Mouse (Mus musculus) hematopoietic stem cell, adult 5-6 weeks (primary cell): ENCODE results near the gene Gm10563. TPM values are rescaled to one million over a fixed set of nuclear protein-coding genes. Genes with fewer than 3 reads are reported as not detected.
"Not testable (repeated sequence)": the region's sequence is repeated elsewhere in the genome, so short reads cannot be mapped to it uniquely, and the experiment has no call there.

ENCODE experiments used
- ATAC-seq, 2 experiments: fragments of 125-278 bp in 1 of 2; replicated peaks in 1 of 2; 2 replicates each; pipeline ENCODE4 v1.8.0; 2016 to 2017; ENCODE audit warnings: inconsistent platforms in 2 of 2, mild to moderate bottlenecking in 2 of 2, moderate number of reproducible peaks in 2 of 2, low read depth in 1 of 2, moderate TSS enrichment in 1 of 2; ENCODE audit not compliant: low FRiP score in 2 of 2, poor library complexity in 2 of 2, severe bottlenecking in 2 of 2, insufficient read depth in 1 of 2, low TSS enrichment in 1 of 2
- total RNA-seq: library from RNA; stranded (forward); fragments of 172-1452, 232-1000 nt; gene quantifications from 2 replicates; pipeline ENCODE4 v1.2.3, GENCODE M21; 2017

Gene Gm10563
- total RNA-seq, 1 experiment from 2014 or later: not detected

- no peak for ATAC-seq
These were observed 68.1 kb downstream of the Gm10563 start for GRCm38 (mm10) chr4:155577132-155577531.

GRCm38 (mm10) chr4:155575521-155575920 is 69.7 kb downstream of the Gm10563 start:
- ATAC-seq: no peak

- ATAC-seq: peak; percentile 74 to 78
These were observed 70.3 kb downstream of the Gm10563 start for GRCm38 (mm10) chr4:155574931-155575330.

DNA sequence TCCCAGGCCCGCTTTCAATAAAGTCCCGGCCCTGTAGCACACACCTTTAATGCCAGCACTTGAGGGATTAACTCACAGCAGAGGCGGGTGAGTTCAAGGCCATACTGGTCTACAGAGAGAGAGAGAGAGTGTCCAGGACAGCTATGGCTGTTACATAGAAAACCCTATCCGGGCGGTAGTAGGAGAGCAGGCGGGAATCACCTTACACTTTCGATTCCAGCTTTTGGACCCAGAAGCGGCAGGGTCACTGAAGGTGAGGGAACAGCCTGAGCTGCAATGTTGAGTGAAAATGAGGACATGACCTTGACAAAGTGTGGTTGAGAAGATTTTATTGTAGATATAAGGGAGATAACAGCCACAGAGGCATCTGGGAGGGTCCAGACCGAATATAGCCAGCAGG is 71.3 kb downstream of the Gm10563 start:
- no peak for ATAC-seq

GRCm38 (mm10) chr4:155573155-155573554 is 72.1 kb downstream of the Gm10563 start:
- ATAC-seq: no peak

DNA sequence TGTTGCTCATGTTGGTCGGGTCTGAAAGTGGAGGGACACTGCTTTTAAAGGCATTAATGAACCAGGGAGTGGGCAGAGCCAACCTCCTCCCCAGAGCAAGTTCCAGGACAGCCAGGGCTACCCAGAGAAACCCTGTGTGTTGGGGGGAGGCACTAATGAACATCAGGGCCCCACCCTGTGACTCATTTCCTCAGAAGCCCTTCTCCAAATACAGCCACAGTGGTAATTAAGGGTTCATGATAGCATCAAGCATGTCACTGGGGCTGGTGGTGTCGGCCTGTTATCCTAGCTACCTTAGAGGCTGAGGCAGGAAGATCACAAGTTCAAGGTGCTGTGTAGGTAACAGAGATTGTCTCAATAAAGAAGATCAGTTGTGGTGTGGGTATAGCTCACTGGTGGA is 73.8 kb downstream of the Gm10563 start:
- ATAC-seq: no peak

- not testable (repeated sequence) for ATAC-seq
These were observed 74.9 kb downstream of the Gm10563 start for GRCm38 (mm10) chr4:155570315-155570714.

- no peak for ATAC-seq
These were observed 75.4 kb downstream of the Gm10563 start for GRCm38 (mm10) chr4:155569818-155570217.

DNA sequence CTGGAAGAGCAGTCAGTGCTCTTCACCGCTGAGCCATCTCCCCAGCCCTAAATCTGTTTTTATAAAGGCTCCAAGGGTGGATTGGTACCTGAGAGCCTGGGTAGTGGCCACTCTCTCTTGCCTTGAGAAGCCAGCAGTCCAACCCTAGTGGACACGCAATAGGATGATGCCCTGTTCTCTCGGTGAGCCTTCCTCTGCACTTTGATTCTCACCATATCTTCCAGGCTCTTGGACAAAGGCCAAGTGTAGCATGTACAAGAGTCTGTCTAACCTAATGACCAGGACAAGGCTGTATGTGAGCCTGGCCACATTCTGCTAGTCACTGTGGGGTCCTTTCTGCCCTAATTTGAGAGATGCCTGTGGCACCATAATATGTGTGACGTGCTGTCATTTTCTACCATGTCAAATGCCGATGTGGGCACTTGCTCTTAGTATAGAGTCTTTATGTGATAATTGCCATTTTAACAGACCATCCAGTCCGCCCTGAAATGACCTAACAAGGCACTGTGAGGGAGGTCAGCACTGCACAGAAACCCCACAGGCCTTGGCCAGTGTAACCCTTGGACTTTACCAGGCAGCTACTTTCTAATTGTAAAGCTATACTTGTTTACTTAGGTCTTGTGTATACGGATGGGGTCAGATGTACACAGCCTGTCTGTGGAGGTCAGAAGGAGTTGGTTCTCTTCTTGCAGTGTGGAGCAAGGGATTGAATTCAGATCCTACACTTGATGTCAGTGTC is 76.4 kb downstream of the Gm10563 start:
- no peak for ATAC-seq

GRCm38 (mm10) chr4:155568170-155568569 is 77.0 kb downstream of the Gm10563 start:
- ATAC-seq: peak in 1 of 2 experiments; percentile 23; a peak in 2 of 4 replicates

DNA sequence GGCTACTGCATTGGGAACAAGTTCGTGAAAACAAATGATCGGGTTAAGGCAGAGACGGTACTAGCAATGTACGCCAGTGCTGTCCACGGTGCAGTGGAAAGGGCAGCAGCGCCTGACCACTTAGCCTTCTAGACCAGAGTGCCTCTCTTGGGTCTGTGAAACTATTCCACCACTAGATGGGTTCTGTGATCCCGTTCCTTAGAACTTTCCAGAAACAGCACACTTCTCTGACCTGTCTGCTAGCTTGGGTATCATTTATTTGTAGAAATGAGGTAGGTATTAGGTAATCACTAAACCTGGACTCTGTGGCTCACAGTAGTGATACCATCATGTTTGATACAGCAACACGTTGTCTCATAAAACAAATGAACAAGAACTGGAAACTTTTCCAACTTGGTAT is 78.7 kb downstream of the Gm10563 start:
- no peak for ATAC-seq

Other genes with a start within 250 kb of the Gm10563 start
- gene Gabrd, start 247.3 kb downstream of the Gm10563 start, total RNA-seq: 0.15 and 0.63 TPM in 2 replicates
- gene Cfap74, start 236.2 kb downstream of the Gm10563 start, total RNA-seq: 1.2 and 1.5 TPM in 2 replicates
- gene Tmem52, start 176.3 kb downstream of the Gm10563 start, total RNA-seq: not detected in 2 replicates
- 139 and 236 TPM in 2 replicates for gene Gnb1, start 154.0 kb downstream of the Gm10563 start, total RNA-seq
- gene Nadk, start 83.0 kb downstream of the Gm10563 start, total RNA-seq: 37.9 and 72.3 TPM in 2 replicates
- gene Slc35e2, start 44.0 kb downstream of the Gm10563 start, total RNA-seq: 16.6 and 22.6 TPM in 2 replicates
- 75.7 and 107 TPM in 2 replicates for gene Cdk11b, start 20.6 kb downstream of the Gm10563 start, total RNA-seq
- gene Mmp23, start 8.0 kb upstream of the Gm10563 start, total RNA-seq: not detected in 2 replicates
- 29.1 and 42.8 TPM in 2 replicates for gene Mib2, start 23.8 kb upstream of the Gm10563 start, total RNA-seq
- 3.7 and 6.9 TPM in 2 replicates for gene Fndc10, start 48.9 kb upstream of the Gm10563 start, total RNA-seq
- gene Ssu72, start 59.4 kb upstream of the Gm10563 start, total RNA-seq: 73.4 and 97.7 TPM in 2 replicates
- gene Tmem240, start 89.4 kb upstream of the Gm10563 start, total RNA-seq: 0.31 and 1.5 TPM in 2 replicates
- 53.7 and 73.8 TPM in 2 replicates for gene Atad3a, start 115.7 kb upstream of the Gm10563 start, total RNA-seq
- 0.30 and 0.31 TPM in 2 replicates for gene Vwa1, start 129.3 kb upstream of the Gm10563 start, total RNA-seq
- gene Tmem88b, start 140.5 kb upstream of the Gm10563 start, total RNA-seq: 0.05 TPM in 1 of 2 replicates, not detected in the other
- gene Ankrd65, start 145.0 kb upstream of the Gm10563 start, total RNA-seq: not detected in 2 replicates
- 47.9 and 55.7 TPM in 2 replicates for gene Mrpl20, start 157.5 kb upstream of the Gm10563 start, total RNA-seq
- gene Ccnl2, start 167.1 kb upstream of the Gm10563 start, total RNA-seq: 120 and 133 TPM in 2 replicates
- 93.5 and 114 TPM in 2 replicates for gene Aurkaip1, start 185.9 kb upstream of the Gm10563 start, total RNA-seq
- gene Mxra8, start 194.3 kb upstream of the Gm10563 start, total RNA-seq: 1.4 and 13.4 TPM in 2 replicates
- 21.0 and 23.8 TPM in 2 replicates for gene Dvl1, start 202.0 kb upstream of the Gm10563 start, total RNA-seq
- gene Tas1r3, start 218.0 kb upstream of the Gm10563 start, total RNA-seq: 0.45 and 0.75 TPM in 2 replicates
- 7.3 and 8.5 TPM in 2 replicates for gene Cptp, start 224.0 kb upstream of the Gm10563 start, total RNA-seq
- gene Ints11, start 224.1 kb upstream of the Gm10563 start, total RNA-seq: 22.6 and 24.8 TPM in 2 replicates
- gene Pusl1, start 246.4 kb upstream of the Gm10563 start, total RNA-seq: 23.3 and 26.5 TPM in 2 replicates
- gene Acap3, start 246.4 kb upstream of the Gm10563 start, total RNA-seq: 3.7 and 13.8 TPM in 2 replicates